8 mouse cellular contexts compared by ENCODE assay signal in the genomic region with DNA sequence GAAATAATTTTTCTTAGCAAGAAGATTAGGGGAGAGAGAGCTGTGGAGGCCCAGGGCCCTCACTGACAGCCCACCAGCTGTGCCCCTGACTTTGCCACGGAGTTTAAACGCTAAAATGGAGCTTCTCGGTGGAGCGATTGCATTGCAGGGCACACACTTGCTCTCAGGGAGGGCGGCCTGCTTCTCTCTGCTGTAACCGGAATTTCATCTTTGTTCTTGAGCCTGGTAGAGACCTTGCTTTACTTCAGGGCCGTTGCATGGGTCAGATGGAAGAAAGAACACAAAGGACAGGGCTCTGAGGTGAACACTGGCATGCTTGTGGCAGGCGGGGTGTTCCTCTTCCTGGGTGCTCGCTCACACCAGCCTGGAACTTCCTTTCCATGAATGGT.
DNase-seq lines count a peak whose midpoint lies in the region; ATAC-seq and TF ChIP-seq lines count a peak whose summit lies in the region.

No protein-coding gene starts in this region.

- WGBS in kidney, postnatal 0 days, result 20% methylated on average over 9 of the region's 9 CpGs
- WGBS in olfactory bulb, adult 2 months, result 26% methylated on average over 9 of the region's 9 CpGs

- H3K27me3 ChIP-seq in kidney, postnatal 0 days (ENCODE audit: insufficient read depth, low read length), result no peaks in the 10 kb centered on the region

- H3K4me3 ChIP-seq in left cerebral cortex, adult 2 months, result no peak overlapping the region
- H3K4me3 ChIP-seq in kidney, postnatal 0 days (replicated peaks; ENCODE audit: low read depth, low read length), result no peak overlapping the region
- H3K4me3 ChIP-seq in olfactory bulb, adult 2 months (ENCODE audit: insufficient read depth, low read depth, low read length), result no peak overlapping the region

- H3K9ac ChIP-seq in kidney, postnatal 0 days (ENCODE audit: low read depth, low read length), result no peak overlapping the region

- H3K9me3 ChIP-seq in kidney, postnatal 0 days (replicated peaks; ENCODE audit: low read length), result no peaks in the 10 kb centered on the region

- intact Hi-C loops in left cerebral cortex, adult 2 months (cut with DNase I), result loop anchor here (5.0 kb wide), 1 partner anchor 72 kb away; a partner anchor contains a TSS

- H3K4me2 ChIP-seq in kidney, postnatal 0 days (ENCODE audit: low read length), result 0 out of 2 replicates have a peak overlapping the region, but pooled peaks have one; percentile 14

- no peak for ATAC-seq in kidney, postnatal 0 days (replicated peaks; ENCODE audit: low FRiP score, low read depth)
- no peak for ATAC-seq in megakaryocyte, adult 5-6 weeks (ENCODE audit: poor library complexity, severe bottlenecking)

- peak overlapping the region; percentile 75 for H3K27ac ChIP-seq in left cerebral cortex, adult 2 months
- peak overlapping the region; percentile 72 for H3K27ac ChIP-seq in kidney, postnatal 0 days
- peak overlapping the region; percentile 89 for H3K27ac ChIP-seq in olfactory bulb, adult 2 months (ENCODE audit: insufficient read depth, low read depth, low read length)

- no peak for TF ChIP-seq POLR2A in olfactory bulb, adult 2 months (IDR thresholded peaks at IDR 0.05; ENCODE audit: insufficient read depth, low read depth, low read length)

- H3K36me3 ChIP-seq in kidney, postnatal 0 days (ENCODE audit: insufficient read depth, low read length), result no peaks in the 10 kb centered on the region

- H3K4me1 ChIP-seq in kidney, postnatal 0 days (replicated peaks; ENCODE audit: insufficient read depth, low read length), result peaks cover 58% of the 10 kb centered on the region
- H3K4me1 ChIP-seq in olfactory bulb, adult 2 months (ENCODE audit: control insufficient read depth, insufficient read depth, low read length), result peaks cover 47% of the 10 kb centered on the region

- peak; percentile 43 to 78 for DNase-seq in adrenal gland, adult (ENCODE audit: inconsistent age in 2 of 2, low spot score in 1 of 2)
- no peak for DNase-seq in adrenal gland, postnatal 25 days
- DNase-seq in left cerebral cortex, adult 2 months (ENCODE audit: extremely low spot score in 1 of 2, low spot score in 2 of 2), result no peak
- no peak for DNase-seq in left cerebral cortex, adult 9 months (ENCODE audit: low spot score in 2 of 2)
- DNase-seq in kidney, postnatal 0 days (ENCODE audit: low spot score), result no peak
- no peak for DNase-seq in left cerebral cortex, adult 8-10 months (ENCODE audit: low spot score in 2 of 2)

- no peak for TF ChIP-seq CTCF in left cerebral cortex, adult 2 months (IDR thresholded peaks at IDR 0.05)
- no peak for TF ChIP-seq CTCF in kidney, postnatal 0 days (IDR thresholded peaks at IDR 0.05; ENCODE audit: low read depth)
- TF ChIP-seq CTCF in olfactory bulb, adult 2 months (IDR thresholded peaks at IDR 0.05; ENCODE audit: insufficient read depth, low read depth, low read length), result no peak

Comparison
In these comparisons a context has a peak if more than half of its experiments do, and no peak if none do; other contexts are left out.
1. DNase-seq: peak in adrenal gland, adult (2 of 2); none in adrenal gland, postnatal 25 days (single experiment), left cerebral cortex, adult 2 months (0 of 2), left cerebral cortex, adult 9 months (0 of 2), kidney, postnatal 0 days (single experiment) and left cerebral cortex, adult 8-10 months (0 of 2).
2. Peak in every context shown above with its lines, with median percentiles within 50 percentile points of each other: H3K27ac ChIP-seq.